Mouse (Mus musculus) myocyte (in vitro differentiated cells): ENCODE measurements around the gene Slc29a1. TPM values are rescaled to one million over a fixed set of nuclear protein-coding genes. Genes with fewer than 3 reads are reported as not detected.
A peak's percentile ranks its signal among the peaks of the same experiment; 100 is the strongest.

Experiments
- H3K27me3 ChIP-seq: one replicate; pipeline ENCODE4 v1.6.1; 2011; ENCODE audit not compliant: control insufficient read depth, insufficient read depth, insufficient read length
- H3K36me3 ChIP-seq: one replicate; pipeline ENCODE4 v1.6.1; 2011; ENCODE audit not compliant: control insufficient read depth, insufficient read depth
- H3K4me2 ChIP-seq: one replicate; pipeline ENCODE4 v1.6.1; 2011; ENCODE audit warnings: low read depth, control low read depth
- H3K4me3 ChIP-seq: one replicate; pipeline ENCODE4 v1.5.1; 2011; ENCODE audit warnings: mild to moderate bottlenecking, control low read depth, moderate library complexity
- H3K79me2 ChIP-seq: one replicate; pipeline ENCODE4 v1.6.1; 2011; ENCODE audit not compliant: control insufficient read depth, insufficient read depth
- H3ac ChIP-seq: one replicate; pipeline ENCODE4 v1.6.1; 2011; ENCODE audit not compliant: control insufficient read depth, insufficient read length
- CEBPB ChIP-seq: IDR thresholded peaks from 2 replicates; pipeline ENCODE4 v1.6.1; 2011; ENCODE audit warnings: mild to moderate bottlenecking, moderate library complexity; ENCODE audit not compliant: poor library complexity, insufficient read depth, severe bottlenecking
- E2F4 ChIP-seq: IDR thresholded peaks from one replicate; pipeline ENCODE4 v1.6.1; 2011; ENCODE audit warnings: mild to moderate bottlenecking, control low read depth, moderate library complexity; ENCODE audit not compliant: insufficient read depth
- MAX ChIP-seq: IDR thresholded peaks from one replicate; pipeline ENCODE4 v1.6.1; 2011; ENCODE audit warnings: low read depth, mild to moderate bottlenecking, control low read depth
- MYOD1 ChIP-seq, 3 experiments: IDR thresholded peaks; one replicate each; pipeline ENCODE4 v1.6.1; 2011; ENCODE audit warnings: control low read depth in 2 of 3, low read depth in 2 of 3, mild to moderate bottlenecking in 2 of 3, moderate library complexity in 1 of 3; ENCODE audit not compliant: insufficient read length in 2 of 3, control insufficient read depth in 1 of 3
- MYOG ChIP-seq, 3 experiments: IDR thresholded peaks; one replicate each; pipeline ENCODE4 v1.6.1; 2011; ENCODE audit warnings: control low read depth in 2 of 3, low read depth in 2 of 3, mild to moderate bottlenecking in 2 of 3; ENCODE audit not compliant: insufficient read length in 2 of 3, control insufficient read depth in 1 of 3, insufficient read depth in 1 of 3
- POLR2A ChIP-seq: IDR thresholded peaks from one replicate; pipeline ENCODE4 v1.6.1; 2011; ENCODE audit warnings: low read depth, mild to moderate bottlenecking, control low read depth, moderate library complexity; ENCODE audit not compliant: insufficient read length
- POLR2AphosphoS2 ChIP-seq: IDR thresholded peaks from one replicate; pipeline ENCODE4 v1.6.1; 2011; ENCODE audit warnings: low read depth, control low read depth; ENCODE audit not compliant: insufficient read length
- REST ChIP-seq: IDR thresholded peaks from one replicate; pipeline ENCODE4 v1.6.1; 2011; ENCODE audit warnings: mild to moderate bottlenecking, control low read depth, moderate library complexity; ENCODE audit not compliant: insufficient read depth, insufficient read length
- SRF ChIP-seq: IDR thresholded peaks from one replicate; pipeline ENCODE4 v1.6.1; 2011; ENCODE audit warnings: low read depth; ENCODE audit not compliant: control insufficient read depth, insufficient read length
- TCF12 ChIP-seq: IDR thresholded peaks from one replicate; pipeline ENCODE4 v1.6.1; 2011; ENCODE audit warnings: mild to moderate bottlenecking, control low read depth; ENCODE audit not compliant: poor library complexity, insufficient read depth, severe bottlenecking
- TCF3 ChIP-seq: IDR thresholded peaks from one replicate; pipeline ENCODE4 v1.6.1; 2011; ENCODE audit warnings: low read depth, control low read depth; ENCODE audit not compliant: insufficient read length
- USF1 ChIP-seq: IDR thresholded peaks from one replicate; pipeline ENCODE4 v1.6.1; 2011; ENCODE audit warnings: low read depth, mild to moderate bottlenecking, control low read depth, moderate library complexity
- polyA plus RNA-seq: library from polyadenylated mRNA; unstranded; fragments of >200 nt; fragmentation: generic; extraction: Trizol; gene quantifications from one replicate; pipeline ENCODE4 v1.2.1, GENCODE M21; 2012; ENCODE audit warnings: missing spikeins

Gene Slc29a1
- polyA plus RNA-seq, 1 experiment, result 913 TPM

GRCm38 (mm10) chr17:45586449-45586837 lies 13.0 kb downstream of the Slc29a1 start:
- H3K4me3 ChIP-seq, result no peak overlapping the region
- H3K4me2 ChIP-seq, result no peak overlapping the region
- H3K36me3 ChIP-seq, result peaks cover 56% of the 10 kb centered on the region
- H3K79me2 ChIP-seq, result peaks cover 20% of the 10 kb centered on the region
- no peaks in the 10 kb centered on the region for H3K27me3 ChIP-seq
- no peak overlapping the region for H3ac ChIP-seq
- TF ChIP-seq TCF12 (no peak), POLR2A (no peak)

GRCm38 (mm10) chr17:45585725-45586448 lies 13.5 kb downstream of the Slc29a1 start:
- TF ChIP-seq TCF12 (no peak), POLR2A (peak; percentile 18)
- no peak overlapping the region for H3ac ChIP-seq
- no peak overlapping the region for H3K4me2 ChIP-seq
- peaks cover 15% of the 10 kb centered on the region for H3K79me2 ChIP-seq
- H3K4me3 ChIP-seq, result no peak overlapping the region
- no peaks in the 10 kb centered on the region for H3K27me3 ChIP-seq
- H3K36me3 ChIP-seq, result peaks cover 51% of the 10 kb centered on the region

GRCm38 (mm10) chr17:45584939-45585678 lies 14.3 kb downstream of the Slc29a1 start:
- H3K4me3 ChIP-seq, result no peak overlapping the region
- peaks cover 7% of the 10 kb centered on the region for H3K79me2 ChIP-seq
- peaks cover 46% of the 10 kb centered on the region for H3K36me3 ChIP-seq
- H3K27me3 ChIP-seq, result no peaks in the 10 kb centered on the region
- TF ChIP-seq TCF12 (no peak), USF1 (no peak), MYOG (IDR thresholded peaks at IDR 0.05; ENCODE audit: control insufficient read depth in 1 of 3, insufficient read depth in 1 of 3, insufficient read length in 2 of 3, low read depth in 2 of 3) (peak in 1 of 3 experiments; percentile 59), TCF3 (no peak), MYOD1 (IDR thresholded peaks at IDR 0.05; ENCODE audit: control insufficient read depth in 1 of 3, insufficient read length in 2 of 3, low read depth in 2 of 3) (no peak), SRF (no peak), CEBPB (no peak), E2F4 (no peak), POLR2A (no peak), MAX (no peak), POLR2AphosphoS2 (peak; percentile 58), REST (no peak)
- no peak overlapping the region for H3ac ChIP-seq
- H3K4me2 ChIP-seq, result no peak overlapping the region

- no peaks in the 10 kb centered on the region for H3K27me3 ChIP-seq
- H3ac ChIP-seq, result no peak overlapping the region
- no peak overlapping the region for H3K4me3 ChIP-seq
- peaks cover 40% of the 10 kb centered on the region for H3K36me3 ChIP-seq
- TF ChIP-seq POLR2A (peak; percentile 56), CEBPB (no peak), MYOD1 (IDR thresholded peaks at IDR 0.05; ENCODE audit: control insufficient read depth in 1 of 3, insufficient read length in 2 of 3, low read depth in 2 of 3) (no peak), POLR2AphosphoS2 (peak; percentile 75), REST (no peak), TCF12 (no peak)
- no peaks in the 10 kb centered on the region for H3K79me2 ChIP-seq
- peak overlapping the region; percentile 26 for H3K4me2 ChIP-seq
These were observed 15.1 kb downstream of the Slc29a1 start for GRCm38 (mm10) chr17:45584096-45584896.

- H3K4me3 ChIP-seq, result no peak overlapping the region
- H3K36me3 ChIP-seq, result peaks cover 28% of the 10 kb centered on the region
- H3K4me2 ChIP-seq, result peak overlapping the region; percentile 8
- no peaks in the 10 kb centered on the region for H3K27me3 ChIP-seq
- H3ac ChIP-seq, result no peak overlapping the region
- TF ChIP-seq POLR2A (no peak), TCF3 (no peak), MYOG (IDR thresholded peaks at IDR 0.05; ENCODE audit: control insufficient read depth in 1 of 3, insufficient read depth in 1 of 3, insufficient read length in 2 of 3, low read depth in 2 of 3) (no peak), TCF12 (no peak), MYOD1 (IDR thresholded peaks at IDR 0.05; ENCODE audit: control insufficient read depth in 1 of 3, insufficient read length in 2 of 3, low read depth in 2 of 3) (no peak)
- no peaks in the 10 kb centered on the region for H3K79me2 ChIP-seq
These were observed 16.6 kb downstream of the Slc29a1 start for GRCm38 (mm10) chr17:45582715-45583355.
